Mouse (Mus musculus): ENCODE results near the gene Tsc2.

DNA sequence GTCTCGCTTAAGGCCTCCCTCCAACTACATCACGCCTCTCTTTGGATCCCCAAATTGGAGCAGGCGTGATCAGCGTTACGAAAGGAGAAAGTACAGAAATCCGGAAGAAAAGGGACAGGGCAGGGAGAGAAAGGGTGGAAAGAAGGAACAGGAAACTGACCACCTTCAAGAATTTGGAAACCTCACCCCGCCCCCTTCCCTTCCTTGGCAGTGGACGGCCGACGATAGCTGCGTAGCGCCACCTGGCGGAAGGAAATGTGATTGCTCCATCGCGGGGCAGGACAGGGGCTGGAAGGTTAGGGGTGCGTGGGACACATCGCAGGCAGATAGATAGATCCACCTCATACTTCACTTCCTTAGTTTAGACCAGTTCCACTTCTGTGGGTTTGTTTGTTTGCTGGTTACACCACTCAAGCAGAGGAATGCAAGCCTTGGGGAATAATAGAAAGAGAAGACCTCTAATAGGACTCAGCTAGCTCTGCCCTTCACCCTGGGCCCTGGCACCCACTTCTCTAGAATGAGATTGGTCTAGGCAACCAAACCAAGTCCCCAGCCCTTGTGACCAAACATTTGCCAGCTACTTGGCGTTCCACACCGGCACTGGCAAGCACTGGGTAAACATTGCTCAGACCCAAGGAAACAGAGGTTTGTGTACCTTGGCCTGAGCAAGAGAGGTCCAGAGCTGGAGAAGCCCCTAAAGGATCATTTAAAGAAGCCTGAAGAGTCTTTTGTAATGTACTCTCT is 21.7 kb upstream of the Tsc2 start:
- TF ChIP-seq ETS1 (conservative IDR thresholded peaks at IDR 0.05; ENCODE audit: low read depth, low read length) (no peak), POLR2A (IDR thresholded peaks at IDR 0.05; ENCODE audit: low read depth, low read length) (0 out of 2 replicates have a peak, but pooled peaks have one; percentile 24)
